Mouse (Mus musculus) heart, embryonic 16.5 days (tissue): Measurements from ENCODE around the gene Gls. TPM values are rescaled to one million over a fixed set of nuclear protein-coding genes. Genes with fewer than 3 reads are reported as not detected.
A peak's percentile ranks its signal among the peaks of the same experiment; 100 is the strongest.

ENCODE experiments used
- ATAC-seq: fragments of 200-750 bp; cut with Nextera tagmentation; replicated peaks from 2 replicates; pipeline ENCODE4 v1.8.0; 2017; ENCODE audit warnings: moderate number of reproducible peaks; ENCODE audit not compliant: insufficient read depth, low FRiP score; ENCODE audit errors: extremely low read depth
- H3K27ac ChIP-seq: fragments of 300-500 bp; sonication (generic); 2 replicates; pipeline ENCODE4 v1.5.1; 2014; ENCODE audit warnings: mild to moderate bottlenecking, low read length, control low read depth, moderate library complexity
- H3K27me3 ChIP-seq: fragments of 300-500 bp; sonication (generic); 2 replicates; pipeline ENCODE4 v1.6.1; 2014; ENCODE audit warnings: low read length, mixed read lengths; ENCODE audit not compliant: control insufficient read depth, insufficient read depth
- H3K36me3 ChIP-seq: fragments of 300-500 bp; sonication (generic); 2 replicates; pipeline ENCODE4 v1.6.1; 2014; ENCODE audit not compliant: control insufficient read depth, insufficient read depth
- H3K4me1 ChIP-seq: fragments of 300-500 bp; sonication (generic); 2 replicates; pipeline ENCODE4 v1.6.1; 2014; ENCODE audit warnings: low read length, mixed read lengths; ENCODE audit not compliant: control insufficient read depth, insufficient read depth
- H3K4me2 ChIP-seq: fragments of 300-500 bp; sonication (generic); 2 replicates; pipeline ENCODE4 v1.6.1; 2014; ENCODE audit warnings: low read depth, mild to moderate bottlenecking, control low read depth, low read length
- H3K4me3 ChIP-seq: fragments of 300-500 bp; sonication (generic); 2 replicates; pipeline ENCODE4 v1.5.1; 2014; ENCODE audit warnings: mild to moderate bottlenecking, control low read depth, low read length
- H3K9ac ChIP-seq: fragments of 300-500 bp; sonication (generic); 2 replicates; pipeline ENCODE4 v1.6.1; 2014; ENCODE audit warnings: low read length, control low read depth
- H3K9me3 ChIP-seq: fragments of 300-500 bp; sonication (generic); replicated peaks from 2 replicates; pipeline ENCODE4 v1.6.1; 2016; ENCODE audit warnings: low read length; ENCODE audit not compliant: control insufficient read depth
- WGBS: fragments of 180-500 bp; shearing (Covaris S2); extraction: QIAGEN DNeasy Blood & Tissue Kit; methylation state at CpG from one replicate; pipeline ENCODE4 v1.1.7; 2014; 5-methylcytosine and 5-hydroxymethylcytosine counted together
- polyA plus RNA-seq: library from polyadenylated mRNA; unstranded; fragments of >200 nt; fragmentation: Nextera tagmentation; extraction: Ambion mirVana; gene quantifications from 2 replicates; pipeline ENCODE4 v1.2.1, GENCODE M21; 2015

Gene Gls
- polyA plus RNA-seq, 1 experiment from 2014 or later = 17.4 TPM

- Histone ChIP-seq H3K9ac (no peak overlapping the region), H3K27ac (no peak overlapping the region), H3K36me3 (no peaks in the 10 kb centered on the region), H3K4me3 (no peak overlapping the region), H3K27me3 (no peaks in the 10 kb centered on the region), H3K4me2 (no peak overlapping the region), H3K9me3 (no peaks in the 10 kb centered on the region), H3K4me1 (peaks cover 8% of the 10 kb centered on the region)
- WGBS = 18% methylated on average over 3 of the region's 3 CpGs
- ATAC-seq = no peak
These were observed 63.0 kb downstream of the Gls start for GRCm38 (mm10) chr1:52170057-52170456.

DNA sequence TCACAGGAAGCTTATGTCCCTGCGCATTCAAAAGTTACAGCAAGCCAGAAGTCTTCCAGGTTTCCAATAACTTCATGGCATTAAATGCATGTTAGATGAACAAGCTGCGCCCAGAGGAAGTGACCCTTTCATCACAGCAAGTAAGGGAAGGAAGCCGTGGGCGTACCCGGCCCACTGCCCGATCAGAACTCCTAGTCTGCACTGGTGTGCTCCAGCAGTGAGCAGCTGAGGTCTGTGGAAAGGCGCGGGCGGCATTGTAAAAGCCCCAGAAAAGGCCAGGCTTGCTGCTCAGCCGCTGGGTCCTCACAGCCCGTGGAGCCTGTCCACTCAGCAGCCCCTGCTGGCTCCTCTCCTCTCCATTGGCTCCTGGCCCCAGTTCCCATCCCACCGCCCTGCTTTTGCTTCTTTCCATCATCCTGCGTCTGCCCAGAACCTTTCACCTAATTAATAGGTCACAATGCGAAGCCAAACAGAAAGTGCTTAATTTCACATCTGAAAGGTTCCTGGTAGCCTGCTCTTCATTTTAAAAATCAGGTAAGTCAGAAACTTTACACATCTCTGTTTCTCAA lies 66.3 kb downstream of the Gls start:
- Histone ChIP-seq H3K4me1 (peaks cover 8% of the 10 kb centered on the region), H3K27me3 (no peaks in the 10 kb centered on the region), H3K27ac (peak overlapping the region; percentile 64), H3K9me3 (no peaks in the 10 kb centered on the region), H3K4me2 (peak overlapping the region; percentile 42), H3K36me3 (peaks cover 2% of the 10 kb centered on the region; the same call in 1 of the 2 replicates), H3K4me3 (peak overlapping the region; percentile 29), H3K9ac (peak overlapping the region; percentile 24; the same call in 1 of the 2 replicates)
- 0 out of 2 replicates have a peak, but pooled peaks have one; percentile 45 for ATAC-seq
- WGBS = 53% methylated on average over 14 of the region's 14 CpGs

DNA sequence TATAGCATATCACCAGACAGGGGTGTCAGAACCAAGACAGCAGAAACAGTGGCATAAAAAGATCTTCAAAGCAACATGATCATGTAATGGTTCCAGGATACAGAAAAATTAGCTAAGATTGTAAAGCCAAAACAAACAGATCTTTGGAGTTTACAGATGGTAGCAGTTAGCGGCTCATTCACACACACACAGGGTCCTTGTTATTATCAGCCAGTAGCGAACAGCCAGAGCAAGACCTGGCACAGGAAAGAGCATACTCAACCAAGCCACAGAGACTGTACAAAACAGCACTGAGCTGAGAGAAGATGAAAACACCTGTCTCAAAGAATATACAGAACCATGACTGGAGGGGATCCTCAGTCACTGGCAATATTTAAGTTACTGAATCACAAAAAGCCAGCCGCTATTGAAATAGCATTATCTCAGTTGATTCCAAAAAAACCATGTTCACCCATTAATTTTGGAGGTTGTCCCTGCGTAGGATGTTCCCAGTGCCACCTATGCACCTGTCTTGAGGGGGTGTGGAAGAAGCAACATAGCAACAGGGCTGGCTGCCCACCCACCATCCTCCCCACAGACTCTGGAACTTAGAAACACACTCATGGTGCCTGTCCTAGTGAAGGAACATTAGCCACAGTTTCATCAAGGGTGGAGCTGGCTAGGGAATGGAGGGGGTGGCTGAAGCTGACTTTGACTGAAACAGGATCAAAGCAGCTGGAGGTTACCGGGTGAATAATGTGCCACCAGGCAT lies 69.2 kb downstream of the Gls start:
- no peak overlapping the region for H3K4me2 ChIP-seq
- no peak for ATAC-seq
- no peak overlapping the region for H3K9ac ChIP-seq
- no peak overlapping the region for H3K27ac ChIP-seq
- H3K36me3 ChIP-seq = peaks cover 6% of the 10 kb centered on the region; the same call in 1 of the 2 replicates
- no peaks in the 10 kb centered on the region for H3K4me1 ChIP-seq
- 86% methylated on average over 5 of the region's 5 CpGs for WGBS
- no peaks in the 10 kb centered on the region for H3K27me3 ChIP-seq
- no peaks in the 10 kb centered on the region for H3K9me3 ChIP-seq
- H3K4me3 ChIP-seq = no peak overlapping the region

GRCm38 (mm10) chr1:52161151-52161550 lies 71.9 kb downstream of the Gls start:
- Histone ChIP-seq H3K27me3 (no peaks in the 10 kb centered on the region), H3K4me1 (no peaks in the 10 kb centered on the region), H3K9me3 (no peaks in the 10 kb centered on the region), H3K36me3 (peaks cover 18% of the 10 kb centered on the region), H3K9ac (no peak overlapping the region), H3K27ac (no peak overlapping the region), H3K4me2 (no peak overlapping the region), H3K4me3 (no peak overlapping the region)
- WGBS = 78% methylated on average over 8 of the region's 8 CpGs
- no peak for ATAC-seq

DNA sequence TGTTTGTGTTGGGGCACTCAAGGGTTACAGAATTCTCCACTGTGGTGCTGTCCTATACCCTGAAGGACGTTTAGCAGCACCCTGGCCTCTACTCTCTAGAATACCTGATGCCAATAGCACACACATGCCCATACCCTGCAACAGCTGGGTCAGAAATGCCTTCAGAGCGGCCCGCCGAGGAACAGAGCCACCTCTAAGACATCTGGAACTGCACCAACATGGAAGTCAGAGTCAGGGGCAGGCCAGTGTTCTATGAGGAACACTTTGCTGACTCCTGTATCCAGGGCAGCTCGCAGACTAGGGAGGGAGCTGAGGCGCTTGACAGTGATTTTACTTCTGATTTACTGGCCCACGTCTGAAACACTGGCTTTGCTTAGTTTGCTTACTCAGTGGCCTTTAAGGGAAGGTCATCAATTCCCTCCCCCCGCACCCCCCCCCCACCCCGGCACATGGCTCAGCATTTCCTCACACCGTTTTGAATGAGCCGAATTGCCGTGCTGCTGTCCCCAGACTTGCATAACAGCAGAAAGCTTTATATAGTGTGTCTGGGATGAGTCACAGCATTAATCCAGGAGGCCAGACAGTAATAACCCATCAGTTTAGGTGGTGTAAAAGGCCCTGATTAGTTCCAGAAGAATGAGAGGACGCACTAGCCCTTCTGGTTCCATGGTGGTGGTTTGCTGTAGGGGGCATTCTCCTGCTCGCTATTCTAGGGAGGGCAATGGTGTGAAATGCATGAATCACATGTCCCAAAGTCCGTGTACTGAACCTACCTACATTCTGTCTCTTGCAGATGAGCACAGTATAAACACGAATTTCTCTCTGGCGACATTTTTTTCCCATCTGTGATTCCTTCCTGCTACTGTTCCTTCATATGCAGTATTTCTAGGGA lies 74.3 kb downstream of the Gls start:
- H3K27ac ChIP-seq = no peak overlapping the region
- ATAC-seq = no peak
- peaks cover 25% of the 10 kb centered on the region for H3K36me3 ChIP-seq
- no peak overlapping the region for H3K9ac ChIP-seq
- H3K4me1 ChIP-seq = no peaks in the 10 kb centered on the region
- H3K4me2 ChIP-seq = no peak overlapping the region
- no peak overlapping the region for H3K4me3 ChIP-seq
- 68% methylated on average over 17 of the region's 17 CpGs for WGBS
- H3K9me3 ChIP-seq = no peaks in the 10 kb centered on the region
- H3K27me3 ChIP-seq = no peaks in the 10 kb centered on the region

GRCm38 (mm10) chr1:52158040-52158439 lies 75.0 kb downstream of the Gls start:
- Histone ChIP-seq H3K27me3 (no peaks in the 10 kb centered on the region), H3K9ac (no peak overlapping the region), H3K9me3 (no peaks in the 10 kb centered on the region), H3K36me3 (peaks cover 25% of the 10 kb centered on the region), H3K4me2 (no peak overlapping the region), H3K27ac (no peak overlapping the region), H3K4me1 (peaks cover under 1% of the 10 kb centered on the region; the same call in 1 of the 2 replicates), H3K4me3 (no peak overlapping the region)
- no peak for ATAC-seq
- WGBS = 94% methylated on average over 2 of the region's 2 CpGs

GRCm38 (mm10) chr1:52156351-52156750 lies 76.7 kb downstream of the Gls start:
- WGBS = 83% methylated on average over 10 of the region's 10 CpGs
- H3K27ac ChIP-seq = no peak overlapping the region
- ATAC-seq = no peak
- H3K27me3 ChIP-seq = no peaks in the 10 kb centered on the region
- peaks cover 29% of the 10 kb centered on the region for H3K36me3 ChIP-seq
- H3K9me3 ChIP-seq = no peaks in the 10 kb centered on the region
- H3K4me2 ChIP-seq = no peak overlapping the region
- no peak overlapping the region for H3K9ac ChIP-seq
- H3K4me3 ChIP-seq = no peak overlapping the region
- peaks cover 2% of the 10 kb centered on the region; the same call in 1 of the 2 replicates for H3K4me1 ChIP-seq

GRCm38 (mm10) chr1:52154890-52155289 lies 78.1 kb downstream of the Gls start:
- ATAC-seq = no peak
- 90% methylated on average over 8 of the region's 8 CpGs for WGBS
- no peak overlapping the region for H3K4me2 ChIP-seq
- no peak overlapping the region for H3K9ac ChIP-seq
- H3K4me3 ChIP-seq = no peak overlapping the region
- peaks cover 33% of the 10 kb centered on the region for H3K36me3 ChIP-seq
- H3K4me1 ChIP-seq = peaks cover 14% of the 10 kb centered on the region
- no peak overlapping the region for H3K27ac ChIP-seq
- H3K27me3 ChIP-seq = no peaks in the 10 kb centered on the region
- H3K9me3 ChIP-seq = no peaks in the 10 kb centered on the region
